Mouse (Mus musculus) embryonic facial prominence, embryonic 15.5 days (tissue): ENCODE measurements around the gene Camk2b. TPM values are rescaled to one million over a fixed set of nuclear protein-coding genes. Genes with fewer than 3 reads are reported as not detected.

Experiments used
- ATAC-seq: fragments of 200-750 bp; cut with Nextera tagmentation; 2 replicates; pipeline ENCODE4 v1.8.0; 2017; ENCODE audit warnings: low read depth, moderate TSS enrichment; ENCODE audit not compliant: insufficient number of reproducible peaks, low FRiP score, low TSS enrichment
- H3K27ac ChIP-seq: fragments of 300-500 bp; sonication (generic); replicated peaks from 2 replicates; pipeline ENCODE4 v1.5.1; 2015; ENCODE audit warnings: mild to moderate bottlenecking, inconsistent platforms
- H3K27me3 ChIP-seq: fragments of 300-500 bp; sonication (generic); 2 replicates; pipeline ENCODE4 v1.6.1; 2015; ENCODE audit warnings: inconsistent platforms
- H3K36me3 ChIP-seq: fragments of 300-500 bp; sonication (generic); 2 replicates; pipeline ENCODE4 v1.6.1; 2015; ENCODE audit warnings: mild to moderate bottlenecking, inconsistent platforms
- H3K4me1 ChIP-seq: fragments of 300-500 bp; sonication (generic); 2 replicates; pipeline ENCODE4 v1.6.1; 2015; ENCODE audit warnings: inconsistent platforms
- H3K4me2 ChIP-seq: fragments of 300-500 bp; sonication (generic); replicated peaks from 2 replicates; pipeline ENCODE4 v1.6.1; 2015; ENCODE audit warnings: mild to moderate bottlenecking, inconsistent platforms
- H3K4me3 ChIP-seq: fragments of 300-500 bp; sonication (generic); replicated peaks from 2 replicates; pipeline ENCODE4 v1.5.1; 2015; ENCODE audit warnings: mild to moderate bottlenecking, inconsistent platforms
- H3K9ac ChIP-seq: fragments of 300-500 bp; sonication (generic); 2 replicates; pipeline ENCODE4 v1.6.1; 2015; ENCODE audit warnings: inconsistent platforms
- H3K9me3 ChIP-seq: fragments of 300-500 bp; sonication (generic); replicated peaks from 2 replicates; pipeline ENCODE4 v1.6.1; 2016; ENCODE audit warnings: inconsistent platforms
- WGBS: fragments of 180-500 bp; shearing (Covaris S2); methylation state at CpG from one replicate; pipeline ENCODE4 v1.1.7; 2015; 5-methylcytosine and 5-hydroxymethylcytosine counted together
- polyA plus RNA-seq: library from polyadenylated mRNA; unstranded; fragments of >200 nt; fragmentation: Nextera tagmentation; extraction: Ambion mirVana; gene quantifications from 2 replicates; pipeline ENCODE4 v1.2.1, GENCODE M21; 2015

Camk2b gene
- polyA plus RNA-seq, 1 experiment from 2014 or later, result 3.5 TPM

GRCm38 (mm10) chr11:5930578-5930977 lies 135.6 kb downstream of the Camk2b start:
- no peak overlapping the region for H3K4me2 ChIP-seq
- no peaks in the 10 kb centered on the region for H3K36me3 ChIP-seq
- no peaks in the 10 kb centered on the region for H3K27me3 ChIP-seq
- no peaks in the 10 kb centered on the region for H3K9me3 ChIP-seq
- H3K4me1 ChIP-seq, result no peaks in the 10 kb centered on the region
- no peak for ATAC-seq
- H3K9ac ChIP-seq, result no peak overlapping the region
- no peak overlapping the region for H3K27ac ChIP-seq
- 38% methylated on average over 1 of the region's 1 CpGs for WGBS
- no peak overlapping the region for H3K4me3 ChIP-seq

- Histone ChIP-seq H3K36me3 (no peaks in the 10 kb centered on the region), H3K9me3 (no peaks in the 10 kb centered on the region), H3K27ac (no peak overlapping the region), H3K27me3 (no peaks in the 10 kb centered on the region), H3K9ac (no peak overlapping the region), H3K4me2 (no peak overlapping the region), H3K4me1 (no peaks in the 10 kb centered on the region), H3K4me3 (no peak overlapping the region)
- ATAC-seq, result no peak
- 88% methylated on average over 3 of the region's 3 CpGs for WGBS
Measured at GRCm38 (mm10) chr11:5926696-5927220, 139.4 kb downstream of the Camk2b start.

DNA sequence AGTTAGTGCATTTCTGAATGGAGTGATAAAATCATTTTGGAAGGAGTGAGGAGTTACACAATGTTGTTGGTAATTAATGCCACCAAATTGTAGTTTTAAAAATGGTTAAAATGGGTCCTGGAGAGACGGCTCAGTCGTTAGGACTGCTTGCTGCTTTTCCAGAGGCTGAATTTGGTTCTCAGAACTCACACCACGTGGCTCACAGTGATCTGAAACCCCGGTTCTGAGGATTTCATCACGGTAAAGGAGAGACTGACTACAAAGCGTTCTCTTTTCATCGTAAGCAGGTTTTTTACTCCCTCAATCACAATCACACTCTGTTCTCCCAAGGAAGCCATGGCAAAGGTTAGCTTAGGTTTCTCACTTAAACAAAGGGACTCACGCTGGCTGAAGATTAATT lies 141.5 kb downstream of the Camk2b start:
- Histone ChIP-seq H3K36me3 (no peaks in the 10 kb centered on the region), H3K27me3 (no peaks in the 10 kb centered on the region), H3K4me1 (no peaks in the 10 kb centered on the region), H3K9ac (no peak overlapping the region), H3K4me2 (no peak overlapping the region), H3K27ac (no peak overlapping the region), H3K4me3 (no peak overlapping the region), H3K9me3 (no peaks in the 10 kb centered on the region)
- 49% methylated on average over 8 of the region's 8 CpGs for WGBS
- no peak for ATAC-seq

- H3K4me2 ChIP-seq, result no peak overlapping the region
- H3K9ac ChIP-seq, result no peak overlapping the region
- ATAC-seq, result no peak
- no peaks in the 10 kb centered on the region for H3K9me3 ChIP-seq
- H3K27ac ChIP-seq, result no peak overlapping the region
- H3K36me3 ChIP-seq, result no peaks in the 10 kb centered on the region
- WGBS, result 36% methylated on average over 17 of the region's 17 CpGs
- no peaks in the 10 kb centered on the region for H3K4me1 ChIP-seq
- no peak overlapping the region for H3K4me3 ChIP-seq
- no peaks in the 10 kb centered on the region for H3K27me3 ChIP-seq
Measured at GRCm38 (mm10) chr11:5920323-5920960, 145.7 kb downstream of the Camk2b start.

Other genes with a start within 250 kb of the Camk2b start
- gene Polm, start 228.3 kb downstream of the Camk2b start, polyA plus RNA-seq, result 10.4 and 12.0 TPM in 2 replicates
- 61.3 and 66.9 TPM in 2 replicates for gene Aebp1, start 204.4 kb downstream of the Camk2b start, polyA plus RNA-seq
- 106 and 125 TPM in 2 replicates for gene Pold2, start 188.1 kb downstream of the Camk2b start, polyA plus RNA-seq
- gene Myl7, start 167.6 kb downstream of the Camk2b start, polyA plus RNA-seq, result 1.4 and 2.4 TPM in 2 replicates
- 2.4 and 3.5 TPM in 2 replicates for gene Gck, start 116.3 kb downstream of the Camk2b start, polyA plus RNA-seq
- gene Ykt6, start 110.7 kb downstream of the Camk2b start, polyA plus RNA-seq, result 64.4 and 66.7 TPM in 2 replicates
- gene A730071L15Rik, start 133.7 kb upstream of the Camk2b start, polyA plus RNA-seq, result 0.43 TPM in 2 replicates
- gene Nudcd3, start 134.1 kb upstream of the Camk2b start, polyA plus RNA-seq, result 39.7 and 41.3 TPM in 2 replicates
- gene Npc1l1, start 163.8 kb upstream of the Camk2b start, polyA plus RNA-seq, result 0.04 and 0.14 TPM in 2 replicates
- 85.9 and 86.9 TPM in 2 replicates for gene Ddx56, start 201.4 kb upstream of the Camk2b start, polyA plus RNA-seq
- 102 and 105 TPM in 2 replicates for gene Tmed4, start 208.5 kb upstream of the Camk2b start, polyA plus RNA-seq
- 98.5 and 101 TPM in 2 replicates for gene Ogdh, start 225.3 kb upstream of the Camk2b start, polyA plus RNA-seq